Mouse (Mus musculus): Measurements from ENCODE around the gene Gan.

- no peak for TF ChIP-seq POLR2A (IDR thresholded peaks at IDR 0.05; ENCODE audit: control insufficient read depth in 1 of 2, insufficient read depth in 1 of 2, low read depth in 1 of 2, low read length in 2 of 2, poor library complexity in 1 of 2)
- no peak for TF ChIP-seq CHD2 (IDR thresholded peaks at IDR 0.05; ENCODE audit: low read length)
- no peak for TF ChIP-seq CTCF (IDR thresholded peaks at IDR 0.05 in 2 of 3, conservative IDR thresholded peaks at IDR 0.05 in 1 of 3; ENCODE audit: control insufficient read depth in 1 of 3, insufficient read depth in 1 of 3, low read depth in 2 of 3, low read length in 3 of 3, poor library complexity in 1 of 3, severe bottlenecking in 1 of 3)
Measured at GRCm38 (mm10) chr8:117222396-117222795, 64.5 kb downstream of the Gan start.

Measured in MEL (cell line).